Mouse (Mus musculus) liver, postnatal 0 days (tissue): ENCODE measurements around the gene Smyd3. TPM values are rescaled to one million over a fixed set of nuclear protein-coding genes. Genes with fewer than 3 reads are reported as not detected.
A peak's percentile ranks its signal among the peaks of the same experiment; 100 is the strongest.

Experiments used
- ATAC-seq: fragments of 200-750 bp; cut with Nextera tagmentation; 2 replicates; pipeline ENCODE4 v1.8.0; 2017; ENCODE audit warnings: mild to moderate bottlenecking, moderate library complexity
- DNase-seq: peaks from one replicate; pipeline ENCODE4 v3.0.0-alpha.2; 2016
- H3K27ac ChIP-seq: fragments of 300-500 bp; sonication (generic); 2 replicates; pipeline ENCODE4 v1.5.1; 2014; ENCODE audit warnings: antibody characterized with exemption, moderate library complexity, mild to moderate bottlenecking, low read depth
- H3K27me3 ChIP-seq: fragments of 300-500 bp; sonication (generic); 2 replicates; pipeline ENCODE4 v1.6.1; 2014; ENCODE audit warnings: low read length, control low read depth, mixed read lengths; ENCODE audit not compliant: insufficient read depth
- H3K36me3 ChIP-seq: fragments of 300-500 bp; sonication (generic); replicated peaks from 2 replicates; pipeline ENCODE4 v1.6.1; 2014; ENCODE audit warnings: mild to moderate bottlenecking, control low read depth, low read length, moderate library complexity, mixed read lengths; ENCODE audit not compliant: insufficient read depth
- H3K4me1 ChIP-seq: fragments of 300-500 bp; sonication (generic); 2 replicates; pipeline ENCODE4 v1.6.1; 2014; ENCODE audit warnings: antibody characterized with exemption, mild to moderate bottlenecking, control low read depth; ENCODE audit not compliant: insufficient read depth
- H3K4me2 ChIP-seq: fragments of 300-500 bp; sonication (generic); 2 replicates; pipeline ENCODE4 v1.6.1; 2014; ENCODE audit warnings: low read depth, mild to moderate bottlenecking, low read length, moderate library complexity, mixed read lengths
- H3K4me3 ChIP-seq: fragments of 300-500 bp; sonication (generic); 2 replicates; pipeline ENCODE4 v1.5.1; 2014; ENCODE audit warnings: low read depth, low read length
- H3K9ac ChIP-seq: fragments of 300-500 bp; sonication (generic); replicated peaks from 2 replicates; pipeline ENCODE4 v1.6.1; 2014; ENCODE audit warnings: mild to moderate bottlenecking, moderate library complexity
- H3K9me3 ChIP-seq: fragments of 300-500 bp; sonication (generic); 2 replicates; pipeline ENCODE4 v1.6.1; 2016; ENCODE audit warnings: mild to moderate bottlenecking, control low read depth, low read length, mixed read lengths
- CTCF ChIP-seq: sonication (generic); IDR thresholded peaks from 2 replicates; pipeline ENCODE4 v1.5.1; 2016; ENCODE audit warnings: antibody characterized with exemption, low read depth
- EP300 ChIP-seq: IDR thresholded peaks from 2 replicates; pipeline ENCODE4 v1.6.1; 2016; ENCODE audit warnings: antibody characterized with exemption, low read depth, mild to moderate bottlenecking
- WGBS: fragments of 180-500 bp; shearing (Covaris S2); extraction: QIAGEN DNeasy Blood & Tissue Kit; methylation state at CpG from one replicate; pipeline ENCODE4 v1.1.7; 2014; ENCODE audit not compliant: insufficient replicate concordance; 5-methylcytosine and 5-hydroxymethylcytosine counted together
- polyA plus RNA-seq: library from polyadenylated mRNA; unstranded; fragments of >200 nt; fragmentation: Nextera tagmentation; extraction: Ambion mirVana; gene quantifications from 2 replicates; pipeline ENCODE4 v1.2.1, GENCODE M21; 2015

Smyd3 gene
- polyA plus RNA-seq, 1 experiment from 2014 or later = 5.1 TPM

GRCm38 (mm10) chr1:179207846-179208595 lies 309.8 kb downstream of the Smyd3 start:
- ATAC-seq = no peak
- TF ChIP-seq EP300 = no peak
- TF ChIP-seq CTCF = no peak
- no peak overlapping the region for H3K4me3 ChIP-seq
- H3K36me3 ChIP-seq = no peaks in the 10 kb centered on the region
- 84% methylated on average over 12 of the region's 12 CpGs for WGBS
- H3K9me3 ChIP-seq = no peaks in the 10 kb centered on the region
- no peak overlapping the region for H3K4me2 ChIP-seq
- H3K27me3 ChIP-seq = no peaks in the 10 kb centered on the region
- no peak overlapping the region for H3K9ac ChIP-seq
- H3K4me1 ChIP-seq = no peaks in the 10 kb centered on the region
- H3K27ac ChIP-seq = no peak overlapping the region
- DNase-seq = no peak

GRCm38 (mm10) chr1:179207180-179207741 lies 310.6 kb downstream of the Smyd3 start:
- no peak for TF ChIP-seq EP300
- TF ChIP-seq CTCF = no peak

GRCm38 (mm10) chr1:179198517-179199200 lies 319.2 kb downstream of the Smyd3 start:
- Histone ChIP-seq H3K9ac (no peak overlapping the region), H3K4me3 (no peak overlapping the region), H3K27me3 (no peaks in the 10 kb centered on the region), H3K4me1 (no peaks in the 10 kb centered on the region), H3K36me3 (no peaks in the 10 kb centered on the region), H3K27ac (no peak overlapping the region), H3K4me2 (no peak overlapping the region), H3K9me3 (no peaks in the 10 kb centered on the region)
- ATAC-seq (no peak), DNase-seq (no peak)
- TF ChIP-seq EP300 (no peak), CTCF (no peak)
- 76% methylated on average over 9 of the region's 9 CpGs for WGBS

More at GRCm38 (mm10) chr1:179207180-179207741, 310.6 kb downstream of the Smyd3 start:
- Histone ChIP-seq H3K36me3 (no peaks in the 10 kb centered on the region), H3K4me2 (no peak overlapping the region), H3K27ac (no peak overlapping the region), H3K9ac (no peak overlapping the region), H3K27me3 (no peaks in the 10 kb centered on the region), H3K4me1 (no peaks in the 10 kb centered on the region), H3K4me3 (no peak overlapping the region), H3K9me3 (no peaks in the 10 kb centered on the region)
- ATAC-seq (no peak), DNase-seq (no peak)
- WGBS = 68% methylated on average over 9 of the region's 9 CpGs

GRCm38 (mm10) chr1:179197821-179198516 lies 319.9 kb downstream of the Smyd3 start:
- DNase-seq = no peak
- Histone ChIP-seq H3K4me3 (no peak overlapping the region), H3K9me3 (no peaks in the 10 kb centered on the region), H3K27me3 (no peaks in the 10 kb centered on the region), H3K36me3 (no peaks in the 10 kb centered on the region), H3K9ac (no peak overlapping the region), H3K27ac (no peak overlapping the region), H3K4me2 (no peak overlapping the region), H3K4me1 (no peaks in the 10 kb centered on the region)
- no peak for ATAC-seq
- TF ChIP-seq CTCF = no peak
- 45% methylated on average over 11 of the region's 11 CpGs for WGBS

GRCm38 (mm10) chr1:179197156-179197555 lies 320.7 kb downstream of the Smyd3 start:
- H3K4me3 ChIP-seq = no peak overlapping the region
- H3K4me1 ChIP-seq = no peaks in the 10 kb centered on the region
- H3K27ac ChIP-seq = no peak overlapping the region
- no peaks in the 10 kb centered on the region for H3K36me3 ChIP-seq
- WGBS = 71% methylated on average over 4 of the region's 4 CpGs
- H3K4me2 ChIP-seq = no peak overlapping the region
- DNase-seq (no peak), ATAC-seq (no peak)
- H3K9me3 ChIP-seq = no peaks in the 10 kb centered on the region
- TF ChIP-seq CTCF = no peak
- no peak for TF ChIP-seq EP300
- H3K9ac ChIP-seq = no peak overlapping the region
- no peaks in the 10 kb centered on the region for H3K27me3 ChIP-seq

GRCm38 (mm10) chr1:179196422-179196821 lies 321.4 kb downstream of the Smyd3 start:
- H3K27ac ChIP-seq = no peak overlapping the region
- H3K9ac ChIP-seq = no peak overlapping the region
- no peaks in the 10 kb centered on the region for H3K36me3 ChIP-seq
- no peak overlapping the region for H3K4me3 ChIP-seq
- peak; percentile 33; the same call in 1 of the 2 replicates for TF ChIP-seq CTCF
- TF ChIP-seq EP300 = no peak
- H3K4me2 ChIP-seq = no peak overlapping the region
- no peaks in the 10 kb centered on the region for H3K4me1 ChIP-seq
- no peak for DNase-seq
- no peaks in the 10 kb centered on the region for H3K9me3 ChIP-seq
- ATAC-seq = no peak
- H3K27me3 ChIP-seq = no peaks in the 10 kb centered on the region
